Mouse (Mus musculus) midbrain, embryonic 12.5 days (tissue): ENCODE measurements at regions not wholly inside any gene's neighbourhood (a gene's known extent, or its start where the extent isn't known, plus 50 kb on each side); places are given as distances from the start of the nearest gene placed in this dataset.
"Not testable (repeated sequence)": the region's sequence is repeated elsewhere in the genome, so short reads cannot be mapped to it uniquely, and the experiment has no call there.

Source experiments
- ATAC-seq: fragments of 200-750 bp; cut with Nextera tagmentation; 2 replicates; pipeline ENCODE4 v1.8.0; 2017; ENCODE audit warnings: low read depth, moderate TSS enrichment, moderate library complexity; ENCODE audit not compliant: low FRiP score
- H3K27ac ChIP-seq: fragments of 300-500 bp; sonication (generic); replicated peaks from 2 replicates; pipeline ENCODE4 v1.5.1; 2016; ENCODE audit warnings: mild to moderate bottlenecking
- H3K27me3 ChIP-seq: fragments of 300-500 bp; sonication (generic); 2 replicates; pipeline ENCODE4 v1.6.1; 2016; ENCODE audit warnings: mild to moderate bottlenecking
- H3K36me3 ChIP-seq: fragments of 300-500 bp; sonication (generic); 2 replicates; pipeline ENCODE4 v1.6.1; 2016
- H3K4me1 ChIP-seq: fragments of 300-500 bp; sonication (generic); 2 replicates; pipeline ENCODE4 v1.6.1; 2016
- H3K4me2 ChIP-seq: fragments of 300-500 bp; sonication (generic); replicated peaks from 2 replicates; pipeline ENCODE4 v1.6.1; 2016; ENCODE audit warnings: mild to moderate bottlenecking, moderate library complexity
- H3K4me3 ChIP-seq: fragments of 300-500 bp; sonication (generic); 2 replicates; pipeline ENCODE4 v1.5.1; 2016; ENCODE audit warnings: mild to moderate bottlenecking
- H3K9ac ChIP-seq: fragments of 300-500 bp; sonication (generic); replicated peaks from 2 replicates; pipeline ENCODE4 v1.6.1; 2016; ENCODE audit warnings: mild to moderate bottlenecking, moderate library complexity
- H3K9me3 ChIP-seq: fragments of 300-500 bp; sonication (generic); 2 replicates; pipeline ENCODE4 v1.6.1; 2016; ENCODE audit warnings: mild to moderate bottlenecking
- WGBS: fragments of 180-500 bp; shearing (Covaris S2); methylation state at CpG from one replicate; pipeline ENCODE4 v1.1.7; 2016; 5-methylcytosine and 5-hydroxymethylcytosine counted together

GRCm38 (mm10) chr9:9475009-9475744 is 236.3 kb upstream of the Arhgap42 start:
- no peaks in the 10 kb centered on the region for H3K27me3 ChIP-seq
- 64% methylated on average over 8 of the region's 8 CpGs for WGBS
- no peak overlapping the region for H3K9ac ChIP-seq
- no peak overlapping the region for H3K27ac ChIP-seq
- H3K4me2 ChIP-seq: no peak overlapping the region
- H3K36me3 ChIP-seq: no peaks in the 10 kb centered on the region
- no peaks in the 10 kb centered on the region for H3K9me3 ChIP-seq
- H3K4me3 ChIP-seq: no peak overlapping the region
- no peaks in the 10 kb centered on the region for H3K4me1 ChIP-seq
- no peak for ATAC-seq

GRCm38 (mm10) chr9:9444213-9444612 is 205.3 kb upstream of the Arhgap42 start:
- no peak overlapping the region for H3K4me2 ChIP-seq
- no peaks in the 10 kb centered on the region for H3K9me3 ChIP-seq
- H3K9ac ChIP-seq: no peak overlapping the region
- no peaks in the 10 kb centered on the region for H3K4me1 ChIP-seq
- H3K27me3 ChIP-seq: no peaks in the 10 kb centered on the region
- WGBS: 81% methylated on average over 1 of the region's 1 CpGs
- no peaks in the 10 kb centered on the region for H3K36me3 ChIP-seq
- no peak overlapping the region for H3K27ac ChIP-seq
- no peak for ATAC-seq
- H3K4me3 ChIP-seq: no peak overlapping the region

- no peak overlapping the region for H3K27ac ChIP-seq
- no peaks in the 10 kb centered on the region for H3K4me1 ChIP-seq
- no peak for ATAC-seq
- WGBS: 90% methylated on average over 2 of the region's 2 CpGs
- no peaks in the 10 kb centered on the region for H3K27me3 ChIP-seq
- no peaks in the 10 kb centered on the region for H3K36me3 ChIP-seq
- no peak overlapping the region for H3K4me2 ChIP-seq
- H3K9me3 ChIP-seq: no peaks in the 10 kb centered on the region
- H3K4me3 ChIP-seq: no peak overlapping the region
- no peak overlapping the region for H3K9ac ChIP-seq
Measured at GRCm38 (mm10) chr9:9420326-9420725, 181.4 kb upstream of the Arhgap42 start.

GRCm38 (mm10) chr9:9412460-9413181 is 173.7 kb upstream of the Arhgap42 start:
- no peak overlapping the region for H3K9ac ChIP-seq
- no peaks in the 10 kb centered on the region for H3K9me3 ChIP-seq
- no peak for ATAC-seq
- no peak overlapping the region for H3K4me3 ChIP-seq
- H3K36me3 ChIP-seq: no peaks in the 10 kb centered on the region
- H3K4me2 ChIP-seq: no peak overlapping the region
- WGBS: 82% methylated on average over 3 of the region's 3 CpGs
- H3K27ac ChIP-seq: no peak overlapping the region
- no peaks in the 10 kb centered on the region for H3K27me3 ChIP-seq
- H3K4me1 ChIP-seq: no peaks in the 10 kb centered on the region

GRCm38 (mm10) chr9:9394190-9394589 is 155.3 kb upstream of the Arhgap42 start:
- not testable (repeated sequence) for H3K9me3 ChIP-seq, H3K27ac ChIP-seq, H3K4me1 ChIP-seq, ATAC-seq, H3K9ac ChIP-seq, H3K27me3 ChIP-seq, H3K4me3 ChIP-seq, H3K4me2 ChIP-seq, H3K36me3 ChIP-seq
- WGBS: 76% methylated on average over 4 of the region's 4 CpGs

GRCm38 (mm10) chr9:9376650-9377189 is 137.8 kb upstream of the Arhgap42 start:
- no peaks in the 10 kb centered on the region for H3K9me3 ChIP-seq
- ATAC-seq: no peak
- H3K36me3 ChIP-seq: no peaks in the 10 kb centered on the region
- H3K4me3 ChIP-seq: no peak overlapping the region
- H3K27ac ChIP-seq: no peak overlapping the region
- no peaks in the 10 kb centered on the region for H3K27me3 ChIP-seq
- no peaks in the 10 kb centered on the region for H3K4me1 ChIP-seq
- H3K9ac ChIP-seq: no peak overlapping the region
- H3K4me2 ChIP-seq: no peak overlapping the region
- WGBS: 80% methylated on average over 2 of the region's 2 CpGs

- no peak overlapping the region for H3K9ac ChIP-seq
- no peak overlapping the region for H3K27ac ChIP-seq
- H3K4me3 ChIP-seq: no peak overlapping the region
- H3K9me3 ChIP-seq: no peaks in the 10 kb centered on the region
- H3K27me3 ChIP-seq: no peaks in the 10 kb centered on the region
- WGBS: 23% methylated on average over 3 of the region's 3 CpGs
- H3K4me2 ChIP-seq: no peak overlapping the region
- H3K4me1 ChIP-seq: no peaks in the 10 kb centered on the region
- H3K36me3 ChIP-seq: no peaks in the 10 kb centered on the region
- ATAC-seq: peak; percentile 53
Measured at GRCm38 (mm10) chr9:9375304-9375904, 136.5 kb upstream of the Arhgap42 start.

GRCm38 (mm10) chr9:9372594-9372993 is 133.7 kb upstream of the Arhgap42 start:
- Histone ChIP-seq H3K4me1 (no peaks in the 10 kb centered on the region), H3K4me3 (no peak overlapping the region), H3K27ac (no peak overlapping the region), H3K9me3 (no peaks in the 10 kb centered on the region), H3K4me2 (no peak overlapping the region), H3K27me3 (no peaks in the 10 kb centered on the region), H3K36me3 (no peaks in the 10 kb centered on the region), H3K9ac (no peak overlapping the region)
- no peak for ATAC-seq
- 55% methylated on average over 1 of the region's 1 CpGs for WGBS

GRCm38 (mm10) chr9:9368731-9369130 is 129.8 kb upstream of the Arhgap42 start:
- ATAC-seq: no peak
- Histone ChIP-seq H3K9me3 (no peaks in the 10 kb centered on the region), H3K9ac (no peak overlapping the region)

GRCm38 (mm10) chr9:9342456-9343185 is 103.7 kb upstream of the Arhgap42 start:
- Histone ChIP-seq H3K9me3 (no peaks in the 10 kb centered on the region), H3K4me2 (no peak overlapping the region), H3K9ac (no peak overlapping the region), H3K4me3 (no peak overlapping the region), H3K27ac (no peak overlapping the region), H3K4me1 (no peaks in the 10 kb centered on the region), H3K27me3 (no peaks in the 10 kb centered on the region), H3K36me3 (no peaks in the 10 kb centered on the region)
- WGBS: 69% methylated on average over 1 of the region's 1 CpGs
- no peak for ATAC-seq

More at GRCm38 (mm10) chr9:9368731-9369130, 129.8 kb upstream of the Arhgap42 start:
- Histone ChIP-seq H3K27ac (no peak overlapping the region), H3K36me3 (no peaks in the 10 kb centered on the region), H3K4me3 (no peak overlapping the region), H3K4me1 (no peaks in the 10 kb centered on the region), H3K4me2 (no peak overlapping the region), H3K27me3 (no peaks in the 10 kb centered on the region)
- 87% methylated on average over 1 of the region's 1 CpGs for WGBS

GRCm38 (mm10) chr9:9318624-9319023 is 79.7 kb upstream of the Arhgap42 start:
- H3K4me2 ChIP-seq: no peak overlapping the region
- no peak overlapping the region for H3K27ac ChIP-seq
- H3K9ac ChIP-seq: no peak overlapping the region
- no peak for ATAC-seq
- H3K27me3 ChIP-seq: no peaks in the 10 kb centered on the region
- H3K36me3 ChIP-seq: no peaks in the 10 kb centered on the region
- H3K9me3 ChIP-seq: no peaks in the 10 kb centered on the region
- no peaks in the 10 kb centered on the region for H3K4me1 ChIP-seq
- H3K4me3 ChIP-seq: no peak overlapping the region
- WGBS: 76% methylated on average over 1 of the region's 1 CpGs
